Mouse (Mus musculus) thymus, adult 2 months (tissue): ENCODE measurements around the gene Aph1a. TPM values are rescaled to one million over a fixed set of nuclear protein-coding genes. Genes with fewer than 3 reads are reported as not detected.
"Not testable (repeated sequence)": the region's sequence is repeated elsewhere in the genome, so short reads cannot be mapped to it uniquely, and the experiment has no call there.

Experiments
- DNase-seq: peaks from one replicate; pipeline ENCODE4 v3.0.0; 2021
- H3K27ac ChIP-seq: fragments of 200-500 bp; 2 replicates; pipeline ENCODE4 v1.5.1; 2012; ENCODE audit warnings: low read length, control low read depth; ENCODE audit not compliant: control insufficient read depth, insufficient read depth
- H3K27me3 ChIP-seq: fragments of 200-500 bp; 2 replicates; pipeline ENCODE4 v1.6.1; 2012; ENCODE audit warnings: mild to moderate bottlenecking, low read length, moderate library complexity, mixed read lengths; ENCODE audit not compliant: control insufficient read depth, insufficient read depth
- H3K36me3 ChIP-seq: fragments of 200-500 bp; 2 replicates; pipeline ENCODE4 v1.6.1; 2012; ENCODE audit warnings: mild to moderate bottlenecking, low read length, moderate library complexity; ENCODE audit not compliant: control insufficient read depth, insufficient read depth
- H3K4me1 ChIP-seq: fragments of 200-500 bp; replicated peaks from 2 replicates; pipeline ENCODE4 v1.6.1; 2012; ENCODE audit warnings: low read length; ENCODE audit not compliant: control insufficient read depth, insufficient read depth
- H3K4me3 ChIP-seq: fragments of 200-500 bp; 2 replicates; pipeline ENCODE4 v1.5.1; 2012; ENCODE audit warnings: mild to moderate bottlenecking, low read length, control low read depth, moderate library complexity; ENCODE audit not compliant: control insufficient read depth, insufficient read depth
- CTCF ChIP-seq: fragments of 200-500 bp; IDR thresholded peaks from 2 replicates; pipeline ENCODE4 v1.5.1; 2012; ENCODE audit warnings: mild to moderate bottlenecking, control low read depth, low read length, moderate library complexity, borderline replicate concordance; ENCODE audit not compliant: control insufficient read depth, poor library complexity, insufficient read depth; ENCODE audit errors: extremely low read depth
- POLR2A ChIP-seq: fragments of 200-500 bp; IDR thresholded peaks from 2 replicates; pipeline ENCODE4 v1.6.1; 2012; ENCODE audit warnings: mild to moderate bottlenecking, low read length, control low read depth, moderate library complexity; ENCODE audit not compliant: control insufficient read depth, poor library complexity, insufficient read depth; ENCODE audit errors: extremely low read depth
- WGBS: fragments of 180-500 bp; shearing (Covaris S2); methylation state at CpG from one replicate; pipeline ENCODE4 v1.1.7; 2018; 5-methylcytosine and 5-hydroxymethylcytosine counted together
- polyA plus RNA-seq: library from polyadenylated mRNA; depleted of rRNA; stranded (reverse); fragments of >200 nt; gene quantifications from 2 replicates; pipeline ENCODE4 v1.2.3, GENCODE M21; 2012

Gene Aph1a
- polyA plus RNA-seq, 1 experiment = 139 TPM

- DNase-seq = no peak
- H3K27ac ChIP-seq = peak overlapping the region; percentile 22; the same call in 1 of the 2 replicates
- 7% methylated on average over 7 of the region's 7 CpGs for WGBS
- H3K4me1 ChIP-seq = peaks cover 28% of the 10 kb centered on the region
- no peaks in the 10 kb centered on the region for H3K27me3 ChIP-seq
- H3K36me3 ChIP-seq = 0 out of 2 replicates have a peak, but pooled peaks cover 4% of the 10 kb centered on the region
- H3K4me3 ChIP-seq = no peak overlapping the region
- TF ChIP-seq CTCF (no peak), POLR2A (no peak)
Observed at GRCm38 (mm10) chr3:95893126-95893525, 643 bp upstream of the Aph1a start.

- Histone ChIP-seq H3K27me3 (no peaks in the 10 kb centered on the region), H3K36me3 (0 out of 2 replicates have a peak, but pooled peaks cover 4% of the 10 kb centered on the region), H3K27ac (peak overlapping the region; percentile 38; the same call in 1 of the 2 replicates), H3K4me3 (peak overlapping the region; percentile 89), H3K4me1 (peaks cover 28% of the 10 kb centered on the region)
- no peak for TF ChIP-seq POLR2A
- TF ChIP-seq CTCF = no peak
- 6% methylated on average over 16 of the region's 16 CpGs for WGBS
- DNase-seq = peak; percentile 22
Observed at GRCm38 (mm10) chr3:95894317-95895160, 770 bp downstream of the Aph1a start.

- not testable (repeated sequence) for H3K27ac ChIP-seq, H3K36me3 ChIP-seq, H3K4me3 ChIP-seq, DNase-seq, H3K27me3 ChIP-seq
- H3K4me1 ChIP-seq = peaks cover 28% of the 10 kb centered on the region
- WGBS = 95% methylated on average over 7 of the region's 7 CpGs
Observed at GRCm38 (mm10) chr3:95895501-95895900, 1.7 kb downstream of the Aph1a start.

- Histone ChIP-seq H3K27me3 (peaks cover 11% of the 10 kb centered on the region; the same call in 1 of the 2 replicates), H3K27ac (no peak overlapping the region), H3K4me3 (no peak overlapping the region), H3K36me3 (0 out of 2 replicates have a peak, but pooled peaks cover 4% of the 10 kb centered on the region), H3K4me1 (peaks cover 10% of the 10 kb centered on the region)
- 66% methylated on average over 13 of the region's 13 CpGs for WGBS
- DNase-seq = no peak
- TF ChIP-seq POLR2A (no peak), CTCF (no peak)
Observed at GRCm38 (mm10) chr3:95899800-95900524, 6.2 kb downstream of the Aph1a start.

GRCm38 (mm10) chr3:95901616-95902372, 8.0 kb downstream of the Aph1a start:
- H3K27ac ChIP-seq = no peak overlapping the region
- H3K4me3 ChIP-seq = no peak overlapping the region
- H3K4me1 ChIP-seq = peaks cover 17% of the 10 kb centered on the region
- TF ChIP-seq CTCF = no peak
- no peak for TF ChIP-seq POLR2A
- H3K27me3 ChIP-seq = peaks cover 18% of the 10 kb centered on the region
- DNase-seq = no peak
- H3K36me3 ChIP-seq = 0 out of 2 replicates have a peak, but pooled peaks cover 4% of the 10 kb centered on the region
- WGBS = 86% methylated on average over 9 of the region's 9 CpGs

GRCm38 (mm10) chr3:95902373-95902625, 8.5 kb downstream of the Aph1a start:
- no peak for DNase-seq
- 0 out of 2 replicates have a peak, but pooled peaks cover 4% of the 10 kb centered on the region for H3K36me3 ChIP-seq
- H3K27ac ChIP-seq = no peak overlapping the region
- no peak overlapping the region for H3K4me3 ChIP-seq
- peaks cover 18% of the 10 kb centered on the region for H3K27me3 ChIP-seq
- TF ChIP-seq CTCF (no peak), POLR2A (no peak)
- H3K4me1 ChIP-seq = peaks cover 19% of the 10 kb centered on the region
